Mouse (Mus musculus): ENCODE measurements around the gene Syndig1l. TPM values are rescaled to one million over a fixed set of nuclear protein-coding genes. Genes with fewer than 3 reads are reported as not detected.

Gene Syndig1l
- polyA plus RNA-seq, 1 experiment = 29.8 TPM

GRCm38 (mm10) chr12:84684569-84684968 lies 14.1 kb downstream of the Syndig1l start:
- Histone ChIP-seq H3K27ac (ENCODE audit: insufficient read depth, low read length) (no peak overlapping the region), H3K4me3 (ENCODE audit: insufficient read depth, low read length) (no peak overlapping the region), H3K4me1 (ENCODE audit: control insufficient read depth, insufficient read depth, low read length) (no peaks in the 10 kb centered on the region)
- TF ChIP-seq CTCF (IDR thresholded peaks at IDR 0.05; ENCODE audit: extremely low read depth, insufficient read depth, low read length) (no peak), POLR2A (IDR thresholded peaks at IDR 0.05; ENCODE audit: extremely low read depth, insufficient read depth, low read length) (no peak)

- Histone ChIP-seq H3K4me1 (ENCODE audit: control insufficient read depth, insufficient read depth, low read length) (no peaks in the 10 kb centered on the region; the same call in 1 of the 2 replicates), H3K27ac (ENCODE audit: insufficient read depth, low read length) (no peak overlapping the region)
- TF ChIP-seq CTCF (IDR thresholded peaks at IDR 0.05; ENCODE audit: extremely low read depth, insufficient read depth, low read length) = no peak
- TF ChIP-seq POLR2A (IDR thresholded peaks at IDR 0.05; ENCODE audit: extremely low read depth, insufficient read depth, low read length) = no peak
Measured at GRCm38 (mm10) chr12:84676011-84676410, 22.6 kb downstream of the Syndig1l start.

GRCm38 (mm10) chr12:84674666-84675526 lies 23.7 kb downstream of the Syndig1l start:
- no peak overlapping the region for H3K4me3 ChIP-seq (ENCODE audit: insufficient read depth, low read length)

More at GRCm38 (mm10) chr12:84676011-84676410, 22.6 kb downstream of the Syndig1l start:
- H3K4me3 ChIP-seq (ENCODE audit: insufficient read depth, low read length) = no peak overlapping the region

GRCm38 (mm10) chr12:84671646-84672045 lies 27.0 kb downstream of the Syndig1l start:
- Histone ChIP-seq H3K4me3 (ENCODE audit: insufficient read depth, low read length) (no peak overlapping the region), H3K27ac (ENCODE audit: insufficient read depth, low read length) (no peak overlapping the region), H3K4me1 (ENCODE audit: control insufficient read depth, insufficient read depth, low read length) (no peaks in the 10 kb centered on the region; the same call in 1 of the 2 replicates)
- TF ChIP-seq CTCF (IDR thresholded peaks at IDR 0.05; ENCODE audit: extremely low read depth, insufficient read depth, low read length) (no peak), POLR2A (IDR thresholded peaks at IDR 0.05; ENCODE audit: extremely low read depth, insufficient read depth, low read length) (no peak)

More at GRCm38 (mm10) chr12:84674666-84675526, 23.7 kb downstream of the Syndig1l start:
- H3K27ac ChIP-seq (ENCODE audit: insufficient read depth, low read length) = no peak overlapping the region; the same call in 1 of the 2 replicates
- no peaks in the 10 kb centered on the region; the same call in 1 of the 2 replicates for H3K4me1 ChIP-seq (ENCODE audit: control insufficient read depth, insufficient read depth, low read length)
- TF ChIP-seq CTCF (IDR thresholded peaks at IDR 0.05; ENCODE audit: extremely low read depth, insufficient read depth, low read length) (no peak), POLR2A (IDR thresholded peaks at IDR 0.05; ENCODE audit: extremely low read depth, insufficient read depth, low read length) (no peak)

- TF ChIP-seq POLR2A (IDR thresholded peaks at IDR 0.05; ENCODE audit: extremely low read depth, insufficient read depth, low read length) = no peak
- no peaks in the 10 kb centered on the region; the same call in 1 of the 2 replicates for H3K4me1 ChIP-seq (ENCODE audit: control insufficient read depth, insufficient read depth, low read length)
- no peak overlapping the region for H3K4me3 ChIP-seq (ENCODE audit: insufficient read depth, low read length)
- no peak overlapping the region for H3K27ac ChIP-seq (ENCODE audit: insufficient read depth, low read length)
Measured at GRCm38 (mm10) chr12:84670555-84670954, 28.1 kb downstream of the Syndig1l start.

- H3K4me1 ChIP-seq (ENCODE audit: control insufficient read depth, insufficient read depth, low read length) = no peaks in the 10 kb centered on the region
- no peak overlapping the region for H3K4me3 ChIP-seq (ENCODE audit: insufficient read depth, low read length)
- no peak overlapping the region for H3K27ac ChIP-seq (ENCODE audit: insufficient read depth, low read length)
- TF ChIP-seq CTCF (IDR thresholded peaks at IDR 0.05; ENCODE audit: extremely low read depth, insufficient read depth, low read length) (peak; percentile 97), POLR2A (IDR thresholded peaks at IDR 0.05; ENCODE audit: extremely low read depth, insufficient read depth, low read length) (no peak)
Measured at GRCm38 (mm10) chr12:84653912-84654311, 44.7 kb downstream of the Syndig1l start.

GRCm38 (mm10) chr12:84650234-84650633 lies 48.4 kb downstream of the Syndig1l start:
- Histone ChIP-seq H3K27ac (ENCODE audit: insufficient read depth, low read length) (no peak overlapping the region), H3K4me3 (ENCODE audit: insufficient read depth, low read length) (no peak overlapping the region), H3K4me1 (ENCODE audit: control insufficient read depth, insufficient read depth, low read length) (no peaks in the 10 kb centered on the region)
- TF ChIP-seq POLR2A (IDR thresholded peaks at IDR 0.05; ENCODE audit: extremely low read depth, insufficient read depth, low read length) (no peak), CTCF (IDR thresholded peaks at IDR 0.05; ENCODE audit: extremely low read depth, insufficient read depth, low read length) (no peak)

GRCm38 (mm10) chr12:84640654-84641053 lies 58.0 kb downstream of the Syndig1l start, which contains the start of gene Vrtn:
Vrtn (plus strand) TSS chr12:84641019.
- TF ChIP-seq POLR2A (IDR thresholded peaks at IDR 0.05; ENCODE audit: extremely low read depth, insufficient read depth, low read length) = no peak
- TF ChIP-seq CTCF (IDR thresholded peaks at IDR 0.05; ENCODE audit: extremely low read depth, insufficient read depth, low read length) = no peak
- Histone ChIP-seq H3K27ac (ENCODE audit: insufficient read depth, low read length) (no peak within 1 kb of the TSS), H3K4me3 (ENCODE audit: insufficient read depth, low read length) (no peak within 1 kb of the TSS), H3K4me1 (ENCODE audit: control insufficient read depth, insufficient read depth, low read length) (no peaks in the 10 kb centered on the region)

- H3K4me3 ChIP-seq (ENCODE audit: insufficient read depth, low read length) = no peak overlapping the region
- H3K27ac ChIP-seq (ENCODE audit: insufficient read depth, low read length) = no peak overlapping the region
- no peak for TF ChIP-seq CTCF (IDR thresholded peaks at IDR 0.05; ENCODE audit: extremely low read depth, insufficient read depth, low read length)
- no peaks in the 10 kb centered on the region for H3K4me1 ChIP-seq (ENCODE audit: control insufficient read depth, insufficient read depth, low read length)
Measured at GRCm38 (mm10) chr12:84640253-84640652, 58.4 kb downstream of the Syndig1l start.

- TF ChIP-seq CTCF (IDR thresholded peaks at IDR 0.05; ENCODE audit: extremely low read depth, insufficient read depth, low read length) (no peak), POLR2A (IDR thresholded peaks at IDR 0.05; ENCODE audit: extremely low read depth, insufficient read depth, low read length) (no peak)
- Histone ChIP-seq H3K27ac (ENCODE audit: insufficient read depth, low read length) (no peak overlapping the region), H3K4me3 (ENCODE audit: insufficient read depth, low read length) (no peak overlapping the region), H3K4me1 (ENCODE audit: control insufficient read depth, insufficient read depth, low read length) (no peaks in the 10 kb centered on the region)
Measured at GRCm38 (mm10) chr12:84631867-84632266, 66.8 kb downstream of the Syndig1l start.

Other genes starting within 250 kb of the Syndig1l start
- 55.8 and 56.9 TPM in 2 replicates for gene Aldh6a1, start 247.8 kb downstream of the Syndig1l start, polyA plus RNA-seq (2012; rRNA removed)
- gene Lin52, start 247.4 kb downstream of the Syndig1l start, polyA plus RNA-seq (2012; rRNA removed) = 31.4 and 41.0 TPM in 2 replicates
- 0.25 TPM in 2 replicates for gene Vsx2, start 129.1 kb downstream of the Syndig1l start, polyA plus RNA-seq (2012; rRNA removed)
- gene Abcd4, start 81.4 kb downstream of the Syndig1l start, polyA plus RNA-seq (2012; rRNA removed) = 23.6 and 24.8 TPM in 2 replicates
- gene Vrtn, start 57.8 kb downstream of the Syndig1l start, polyA plus RNA-seq (2012; rRNA removed) = 0.17 TPM in 1 of 2 replicates, not detected in the other
- gene Npc2, start 74.3 kb upstream of the Syndig1l start, polyA plus RNA-seq (2012; rRNA removed) = 45.5 and 50.0 TPM in 2 replicates
- 83.0 and 86.3 TPM in 2 replicates for gene Isca2, start 74.4 kb upstream of the Syndig1l start, polyA plus RNA-seq (2012; rRNA removed)
- gene Ltbp2, start 177.7 kb upstream of the Syndig1l start, polyA plus RNA-seq (2012; rRNA removed) = 0.38 and 0.42 TPM in 2 replicates